Mouse (Mus musculus): ENCODE results near the gene Tomm40. TPM values are rescaled to one million over a fixed set of nuclear protein-coding genes. Genes with fewer than 3 reads are reported as not detected.

Tomm40 gene
- polyA plus RNA-seq, 2 experiments: 101 to 124 TPM

- Histone ChIP-seq H3K9ac (ENCODE audit: low read depth, low read length, severe bottlenecking) (peak within 1 kb of the TSS; percentile 97), H3K4me2 (replicated peaks; ENCODE audit: low read depth, low read length, severe bottlenecking) (peak within 1 kb of the TSS; percentile 87), H3K4me3 (replicated peaks; ENCODE audit: low read length) (peak within 1 kb of the TSS; percentile 100), H3K27ac (replicated peaks; ENCODE audit: low read depth, low read length) (peak within 1 kb of the TSS; percentile 88), H3K27me3 (ENCODE audit: control insufficient read depth, insufficient read depth, low read length) (no peaks in the 10 kb centered on the region), H3K9me3 (ENCODE audit: control insufficient read depth, low read length) (no peaks in the 10 kb centered on the region), H3K4me1 (ENCODE audit: control insufficient read depth, insufficient read depth, low read length) (peaks cover 14% of the 10 kb centered on the region), H3K36me3 (ENCODE audit: control insufficient read depth, insufficient read depth, low read length) (peaks cover 13% of the 10 kb centered on the region; the same call in 1 of the 2 replicates)
- under 1% methylated on average over 61 of the region's 63 CpGs for WGBS
- peak; percentile 53; the same call in 1 of the 2 replicates for TF ChIP-seq POLR2A (IDR thresholded peaks at IDR 0.05; ENCODE audit: borderline replicate concordance, extremely low read depth, insufficient read depth, insufficient read length)
- DNase-seq (ENCODE audit: low spot score) (peak; percentile 97), ATAC-seq (ENCODE audit: low FRiP score, low read depth) (peak; percentile 95)
Measured at GRCm38 (mm10) chr7:19664955-19665841, 50.0 kb downstream of the Tomm40 start, which contains the start of gene Clptm1. TSS of gene Clptm1 (minus strand) at chr7:19665033.

- Histone ChIP-seq H3K27me3 (ENCODE audit: control insufficient read depth, insufficient read depth, low read length) (no peaks in the 10 kb centered on the region), H3K27ac (replicated peaks; ENCODE audit: low read depth, low read length) (peak overlapping the region; percentile 61), H3K9me3 (ENCODE audit: control insufficient read depth, low read length) (no peaks in the 10 kb centered on the region), H3K4me3 (replicated peaks; ENCODE audit: low read length) (peak overlapping the region; percentile 100), H3K36me3 (ENCODE audit: control insufficient read depth, insufficient read depth, low read length) (peaks cover 20% of the 10 kb centered on the region), H3K9ac (ENCODE audit: low read depth, low read length, severe bottlenecking) (peak overlapping the region; percentile 97), H3K4me1 (ENCODE audit: control insufficient read depth, insufficient read depth, low read length) (peaks cover 14% of the 10 kb centered on the region), H3K4me2 (replicated peaks; ENCODE audit: low read depth, low read length, severe bottlenecking) (peak overlapping the region; percentile 87)
- ATAC-seq (ENCODE audit: low FRiP score, low read depth) (0 out of 2 replicates have a peak, but pooled peaks have one; percentile 1), DNase-seq (ENCODE audit: low spot score) (no peak)
- under 1% methylated on average over 26 of the region's 37 CpGs for WGBS
- no peak for TF ChIP-seq POLR2A (IDR thresholded peaks at IDR 0.05; ENCODE audit: borderline replicate concordance, extremely low read depth, insufficient read depth, insufficient read length)
Measured at GRCm38 (mm10) chr7:19664455-19664954, 50.7 kb downstream of the Tomm40 start.

GRCm38 (mm10) chr7:19663940-19664339, 51.3 kb downstream of the Tomm40 start:
- ATAC-seq (ENCODE audit: low FRiP score, low read depth) (no peak), DNase-seq (ENCODE audit: low spot score) (no peak)
- Histone ChIP-seq H3K9me3 (ENCODE audit: control insufficient read depth, low read length) (no peaks in the 10 kb centered on the region), H3K27me3 (ENCODE audit: control insufficient read depth, insufficient read depth, low read length) (no peaks in the 10 kb centered on the region), H3K4me2 (replicated peaks; ENCODE audit: low read depth, low read length, severe bottlenecking) (peak overlapping the region; percentile 87), H3K4me3 (replicated peaks; ENCODE audit: low read length) (peak overlapping the region; percentile 100), H3K4me1 (ENCODE audit: control insufficient read depth, insufficient read depth, low read length) (peaks cover 10% of the 10 kb centered on the region), H3K36me3 (ENCODE audit: control insufficient read depth, insufficient read depth, low read length) (peaks cover 21% of the 10 kb centered on the region), H3K27ac (replicated peaks; ENCODE audit: low read depth, low read length) (no peak overlapping the region), H3K9ac (ENCODE audit: low read depth, low read length, severe bottlenecking) (peak overlapping the region; percentile 97)
- 13% methylated on average over 8 of the region's 8 CpGs for WGBS
- TF ChIP-seq POLR2A (IDR thresholded peaks at IDR 0.05; ENCODE audit: borderline replicate concordance, extremely low read depth, insufficient read depth, insufficient read length): no peak

- DNase-seq (ENCODE audit: low spot score) (no peak), ATAC-seq (ENCODE audit: low FRiP score, low read depth) (no peak)
- no peaks in the 10 kb centered on the region for H3K9me3 ChIP-seq (ENCODE audit: control insufficient read depth, low read length)
- H3K4me1 ChIP-seq (ENCODE audit: control insufficient read depth, insufficient read depth, low read length): no peaks in the 10 kb centered on the region
- H3K27me3 ChIP-seq (ENCODE audit: control insufficient read depth, insufficient read depth, low read length): no peaks in the 10 kb centered on the region
- no peak overlapping the region for H3K9ac ChIP-seq (ENCODE audit: low read depth, low read length, severe bottlenecking)
- H3K27ac ChIP-seq (replicated peaks; ENCODE audit: low read depth, low read length): no peak overlapping the region
- H3K36me3 ChIP-seq (ENCODE audit: control insufficient read depth, insufficient read depth, low read length): peaks cover 68% of the 10 kb centered on the region
- TF ChIP-seq POLR2A (IDR thresholded peaks at IDR 0.05; ENCODE audit: borderline replicate concordance, extremely low read depth, insufficient read depth, insufficient read length): no peak
- H3K4me3 ChIP-seq (replicated peaks; ENCODE audit: low read length): no peak overlapping the region
- 96% methylated on average over 2 of the region's 2 CpGs for WGBS
- H3K4me2 ChIP-seq (replicated peaks; ENCODE audit: low read depth, low read length, severe bottlenecking): no peak overlapping the region
Measured at GRCm38 (mm10) chr7:19652614-19653013, 62.6 kb downstream of the Tomm40 start.

Other genes starting within 250 kb of the Tomm40 start
- gene Bloc1s3, start 207.1 kb downstream of the Tomm40 start, polyA plus RNA-seq (2012; rRNA removed): 6.2 and 8.8 TPM in 2 replicates
- gene Bloc1s3, start 207.1 kb downstream of the Tomm40 start, polyA plus RNA-seq (2014; fragmentation: Nextera tagmentation; extraction: Ambion mirVana): 1.2 and 1.3 TPM in 2 replicates
- gene Trappc6a, start 207.0 kb downstream of the Tomm40 start, polyA plus RNA-seq (2012; rRNA removed): 58.0 and 71.6 TPM in 2 replicates
- 70.2 and 79.8 TPM in 2 replicates for gene Trappc6a, start 207.0 kb downstream of the Tomm40 start, polyA plus RNA-seq (2014; fragmentation: Nextera tagmentation; extraction: Ambion mirVana)
- gene Nkpd1, start 197.6 kb downstream of the Tomm40 start, polyA plus RNA-seq (2012; rRNA removed): 0.29 and 0.36 TPM in 2 replicates
- 0.17 and 0.22 TPM in 2 replicates for gene Nkpd1, start 197.6 kb downstream of the Tomm40 start, polyA plus RNA-seq (2014; fragmentation: Nextera tagmentation; extraction: Ambion mirVana)
- 84.9 and 118 TPM in 2 replicates for gene Ppp1r37, start 152.4 kb downstream of the Tomm40 start, polyA plus RNA-seq (2012; rRNA removed)
- 5.6 and 6.4 TPM in 2 replicates for gene Ppp1r37, start 152.4 kb downstream of the Tomm40 start, polyA plus RNA-seq (2014; fragmentation: Nextera tagmentation; extraction: Ambion mirVana)
- gene Zfp296, start 138.2 kb downstream of the Tomm40 start, polyA plus RNA-seq (2012; rRNA removed): 2.2 and 2.7 TPM in 2 replicates
- 0.68 and 1.8 TPM in 2 replicates for gene Zfp296, start 138.2 kb downstream of the Tomm40 start, polyA plus RNA-seq (2014; fragmentation: Nextera tagmentation; extraction: Ambion mirVana)
- 70.6 and 75.8 TPM in 2 replicates for gene Gemin7, start 137.8 kb downstream of the Tomm40 start, polyA plus RNA-seq (2012; rRNA removed)
- 171 TPM in 2 replicates for gene Gemin7, start 137.8 kb downstream of the Tomm40 start, polyA plus RNA-seq (2014; fragmentation: Nextera tagmentation; extraction: Ambion mirVana)
- 174 and 235 TPM in 2 replicates for gene Clasrp, start 111.0 kb downstream of the Tomm40 start, polyA plus RNA-seq (2012; rRNA removed)
- 46.5 and 57.5 TPM in 2 replicates for gene Clasrp, start 111.0 kb downstream of the Tomm40 start, polyA plus RNA-seq (2014; fragmentation: Nextera tagmentation; extraction: Ambion mirVana)
- 13.4 and 15.7 TPM in 2 replicates for gene Relb, start 86.0 kb downstream of the Tomm40 start, polyA plus RNA-seq (2012; rRNA removed)
- gene Relb, start 86.0 kb downstream of the Tomm40 start, polyA plus RNA-seq (2014; fragmentation: Nextera tagmentation; extraction: Ambion mirVana): 9.8 and 10.5 TPM in 2 replicates
- gene Clptm1, start 50.4 kb downstream of the Tomm40 start, polyA plus RNA-seq (2012; rRNA removed): 68.8 and 85.9 TPM in 2 replicates
- gene Clptm1, start 50.4 kb downstream of the Tomm40 start, polyA plus RNA-seq (2014; fragmentation: Nextera tagmentation; extraction: Ambion mirVana): 90.2 and 95.4 TPM in 2 replicates
- gene Apoc2, start 37.5 kb downstream of the Tomm40 start, polyA plus RNA-seq (2012; rRNA removed): 1.2 and 1.4 TPM in 2 replicates
- gene Apoc2, start 37.5 kb downstream of the Tomm40 start, polyA plus RNA-seq (2014; fragmentation: Nextera tagmentation; extraction: Ambion mirVana): 1.5 TPM in 1 of 2 replicates, not detected in the other
- gene Gm44805, start 34.0 kb downstream of the Tomm40 start, polyA plus RNA-seq (2012; rRNA removed): not detected in 2 replicates
- not detected in 2 replicates for gene Gm44805, start 34.0 kb downstream of the Tomm40 start, polyA plus RNA-seq (2014; fragmentation: Nextera tagmentation; extraction: Ambion mirVana)
- 0.14 TPM in 1 of 2 replicates, not detected in the other for gene Apoc4, start 34.0 kb downstream of the Tomm40 start, polyA plus RNA-seq (2012; rRNA removed)
- not detected in 2 replicates for gene Apoc4, start 34.0 kb downstream of the Tomm40 start, polyA plus RNA-seq (2014; fragmentation: Nextera tagmentation; extraction: Ambion mirVana)
- gene Apoc1, start 22.8 kb downstream of the Tomm40 start, polyA plus RNA-seq (2012; rRNA removed): 9.1 and 16.4 TPM in 2 replicates
- gene Apoc1, start 22.8 kb downstream of the Tomm40 start, polyA plus RNA-seq (2014; fragmentation: Nextera tagmentation; extraction: Ambion mirVana): 30.7 and 36.5 TPM in 2 replicates
- 365 and 376 TPM in 2 replicates for gene Apoe, start 16.2 kb downstream of the Tomm40 start, polyA plus RNA-seq (2012; rRNA removed)
- gene Apoe, start 16.2 kb downstream of the Tomm40 start, polyA plus RNA-seq (2014; fragmentation: Nextera tagmentation; extraction: Ambion mirVana): 413 and 469 TPM in 2 replicates
- gene Nectin2, start 35.0 kb upstream of the Tomm40 start, polyA plus RNA-seq (2012; rRNA removed): 58.9 and 72.1 TPM in 2 replicates
- gene Nectin2, start 35.0 kb upstream of the Tomm40 start, polyA plus RNA-seq (2014; fragmentation: Nextera tagmentation; extraction: Ambion mirVana): 71.3 and 80.8 TPM in 2 replicates
- 94.3 and 108 TPM in 2 replicates for gene Bcam, start 55.6 kb upstream of the Tomm40 start, polyA plus RNA-seq (2012; rRNA removed)
- 114 and 116 TPM in 2 replicates for gene Bcam, start 55.6 kb upstream of the Tomm40 start, polyA plus RNA-seq (2014; fragmentation: Nextera tagmentation; extraction: Ambion mirVana)
- gene Cblc, start 81.4 kb upstream of the Tomm40 start, polyA plus RNA-seq (2012; rRNA removed): 5.2 and 5.9 TPM in 2 replicates
- 7.5 and 8.6 TPM in 2 replicates for gene Cblc, start 81.4 kb upstream of the Tomm40 start, polyA plus RNA-seq (2014; fragmentation: Nextera tagmentation; extraction: Ambion mirVana)
- 5.5 and 7.6 TPM in 2 replicates for gene Bcl3, start 107.3 kb upstream of the Tomm40 start, polyA plus RNA-seq (2012; rRNA removed)
- gene Bcl3, start 107.3 kb upstream of the Tomm40 start, polyA plus RNA-seq (2014; fragmentation: Nextera tagmentation; extraction: Ambion mirVana): 3.1 and 4.7 TPM in 2 replicates
- 0.12 and 0.13 TPM in 2 replicates for gene Gm19345, start 136.6 kb upstream of the Tomm40 start, polyA plus RNA-seq (2012; rRNA removed)
- gene Gm19345, start 136.6 kb upstream of the Tomm40 start, polyA plus RNA-seq (2014; fragmentation: Nextera tagmentation; extraction: Ambion mirVana): not detected in 2 replicates
- gene Ceacam16, start 145.9 kb upstream of the Tomm40 start, polyA plus RNA-seq (2012; rRNA removed): 0.11 and 0.18 TPM in 2 replicates
- gene Ceacam16, start 145.9 kb upstream of the Tomm40 start, polyA plus RNA-seq (2014; fragmentation: Nextera tagmentation; extraction: Ambion mirVana): not detected in 2 replicates
- gene Ceacam19, start 172.5 kb upstream of the Tomm40 start, polyA plus RNA-seq (2012; rRNA removed): 2.1 and 2.2 TPM in 2 replicates
- 3.4 and 4.9 TPM in 2 replicates for gene Ceacam19, start 172.5 kb upstream of the Tomm40 start, polyA plus RNA-seq (2014; fragmentation: Nextera tagmentation; extraction: Ambion mirVana)
- 17.2 and 18.2 TPM in 2 replicates for gene Pvr, start 205.7 kb upstream of the Tomm40 start, polyA plus RNA-seq (2012; rRNA removed)
- 7.7 and 9.4 TPM in 2 replicates for gene Pvr, start 205.7 kb upstream of the Tomm40 start, polyA plus RNA-seq (2014; fragmentation: Nextera tagmentation; extraction: Ambion mirVana)
- gene Igsf23, start 235.3 kb upstream of the Tomm40 start, polyA plus RNA-seq (2012; rRNA removed): 0.09 and 0.17 TPM in 2 replicates
- 0.23 and 0.30 TPM in 2 replicates for gene Igsf23, start 235.3 kb upstream of the Tomm40 start, polyA plus RNA-seq (2014; fragmentation: Nextera tagmentation; extraction: Ambion mirVana)
- 0.04 TPM in 1 of 2 replicates, not detected in the other for gene Ceacam20, start 250.0 kb upstream of the Tomm40 start, polyA plus RNA-seq (2012; rRNA removed)
- gene Ceacam20, start 250.0 kb upstream of the Tomm40 start, polyA plus RNA-seq (2014; fragmentation: Nextera tagmentation; extraction: Ambion mirVana): not detected in 2 replicates